Mouse (Mus musculus) megakaryocyte, embryonic 14.5 days (primary cell): ENCODE results near the gene Lrp11. TPM values are rescaled to one million over a fixed set of nuclear protein-coding genes. Genes with fewer than 3 reads are reported as not detected.
A peak's percentile ranks its signal among the peaks of the same experiment; 100 is the strongest.

Experiments used
- H3K27me3 ChIP-seq: replicated peaks from 2 replicates; pipeline ENCODE3; 2012; ENCODE audit warnings: inconsistent platforms
- H3K36me3 ChIP-seq: replicated peaks from 2 replicates; pipeline ENCODE3; 2012; ENCODE audit warnings: low read length, inconsistent platforms, mixed read lengths
- H3K4me1 ChIP-seq: 2 replicates; pipeline ENCODE4 v1.6.1; 2012; ENCODE audit warnings: inconsistent platforms
- H3K4me3 ChIP-seq: replicated peaks from 2 replicates; pipeline ENCODE3; 2012; ENCODE audit warnings: moderate library complexity, mild to moderate bottlenecking, inconsistent platforms
- H3K9me3 ChIP-seq: 2 replicates; pipeline ENCODE4 v1.6.1; 2012; ENCODE audit warnings: inconsistent platforms
- FLI1 ChIP-seq: IDR thresholded peaks from 2 replicates; pipeline ENCODE4 v1.6.1; 2012; ENCODE audit warnings: low read length, inconsistent platforms, mixed read lengths
- GATA1 ChIP-seq: IDR thresholded peaks from 3 replicates; pipeline ENCODE4 v1.6.1; 2012; ENCODE audit warnings: mixed read lengths, low read length, inconsistent platforms, borderline replicate concordance
- polyA plus RNA-seq: library from polyadenylated mRNA; stranded (reverse); fragments of >175 nt; gene quantifications from 2 replicates; pipeline ENCODE4 v1.2.3, GENCODE M21; 2012; ENCODE audit warnings: low replicate concordance; ENCODE audit not compliant: insufficient read depth

Gene Lrp11
- polyA plus RNA-seq, 1 experiment, result 0.56 TPM

GRCm38 (mm10) chr10:7663159-7664026 lies 73.8 kb downstream of the Lrp11 start:
- Histone ChIP-seq H3K36me3 (peaks cover 12% of the 10 kb centered on the region), H3K4me3 (peak overlapping the region; percentile 100), H3K9me3 (no peaks in the 10 kb centered on the region), H3K4me1 (peaks cover 45% of the 10 kb centered on the region), H3K27me3 (no peaks in the 10 kb centered on the region)
- TF ChIP-seq GATA1, result no peak
- no peak for TF ChIP-seq FLI1

- no peaks in the 10 kb centered on the region for H3K27me3 ChIP-seq
- H3K9me3 ChIP-seq, result no peaks in the 10 kb centered on the region
- H3K4me3 ChIP-seq, result peak overlapping the region; percentile 100
- TF ChIP-seq FLI1 (no peak), GATA1 (no peak)
- peaks cover 8% of the 10 kb centered on the region for H3K36me3 ChIP-seq
- peaks cover 41% of the 10 kb centered on the region for H3K4me1 ChIP-seq
Measured at GRCm38 (mm10) chr10:7664027-7664526, 74.5 kb downstream of the Lrp11 start.

- Histone ChIP-seq H3K4me1 (peaks cover 34% of the 10 kb centered on the region), H3K4me3 (peak overlapping the region; percentile 14), H3K36me3 (peaks cover 6% of the 10 kb centered on the region), H3K27me3 (no peaks in the 10 kb centered on the region), H3K9me3 (no peaks in the 10 kb centered on the region)
- TF ChIP-seq FLI1 (no peak), GATA1 (no peak)
Measured at GRCm38 (mm10) chr10:7664889-7665288, 75.3 kb downstream of the Lrp11 start.

- peaks cover 23% of the 10 kb centered on the region for H3K36me3 ChIP-seq
- no peaks in the 10 kb centered on the region for H3K9me3 ChIP-seq
- TF ChIP-seq GATA1, result no peak
- TF ChIP-seq FLI1, result no peak
- peaks cover 30% of the 10 kb centered on the region for H3K4me1 ChIP-seq
- H3K27me3 ChIP-seq, result no peaks in the 10 kb centered on the region
- H3K4me3 ChIP-seq, result peak within 1 kb of the TSS; percentile 92
Measured at GRCm38 (mm10) chr10:7667342-7667802, 77.8 kb downstream of the Lrp11 start, which contains the start of gene Nup43. TSS of gene Nup43 (plus strand) at chr10:7667503.

- peaks cover 65% of the 10 kb centered on the region for H3K36me3 ChIP-seq
- no peaks in the 10 kb centered on the region for H3K9me3 ChIP-seq
- TF ChIP-seq GATA1 (no peak), FLI1 (no peak)
- H3K4me1 ChIP-seq, result peaks cover 9% of the 10 kb centered on the region; the same call in 1 of the 2 replicates
- H3K4me3 ChIP-seq, result no peak overlapping the region
- no peaks in the 10 kb centered on the region for H3K27me3 ChIP-seq
Measured at GRCm38 (mm10) chr10:7673673-7674072, 84.1 kb downstream of the Lrp11 start.

Other genes starting within 250 kb of the Lrp11 start
- 0.07 TPM in 1 of 2 replicates, not detected in the other for gene Ulbp1, start 116.2 kb upstream of the Lrp11 start, polyA plus RNA-seq
- gene Nup43, start 77.7 kb downstream of the Lrp11 start, polyA plus RNA-seq, result 0.50 TPM in 1 of 2 replicates, not detected in the other
- 15.2 and 46.3 TPM in 2 replicates for gene Pcmt1, start 91.3 kb downstream of the Lrp11 start, polyA plus RNA-seq
- 0.89 and 0.95 TPM in 2 replicates for gene Lats1, start 91.4 kb downstream of the Lrp11 start, polyA plus RNA-seq
- gene Katna1, start 136.2 kb downstream of the Lrp11 start, polyA plus RNA-seq, result 2.1 TPM in 1 of 2 replicates, not detected in the other
- gene Ginm1, start 203.0 kb downstream of the Lrp11 start, polyA plus RNA-seq, result 26.3 and 36.1 TPM in 2 replicates
- gene Ppil4, start 203.1 kb downstream of the Lrp11 start, polyA plus RNA-seq, result 0.63 and 3.8 TPM in 2 replicates
- 0.34 and 0.40 TPM in 2 replicates for gene Zc3h12d, start 242.7 kb downstream of the Lrp11 start, polyA plus RNA-seq